Mouse (Mus musculus): Measurements from ENCODE around the gene Insm1.

Gene Insm1

GRCm38 (mm10) chr2:146224141-146224540 lies 2.4 kb downstream of the Insm1 start:
- in situ Hi-C loops (cut with MboI, MseI), result no loop called here

DNA sequence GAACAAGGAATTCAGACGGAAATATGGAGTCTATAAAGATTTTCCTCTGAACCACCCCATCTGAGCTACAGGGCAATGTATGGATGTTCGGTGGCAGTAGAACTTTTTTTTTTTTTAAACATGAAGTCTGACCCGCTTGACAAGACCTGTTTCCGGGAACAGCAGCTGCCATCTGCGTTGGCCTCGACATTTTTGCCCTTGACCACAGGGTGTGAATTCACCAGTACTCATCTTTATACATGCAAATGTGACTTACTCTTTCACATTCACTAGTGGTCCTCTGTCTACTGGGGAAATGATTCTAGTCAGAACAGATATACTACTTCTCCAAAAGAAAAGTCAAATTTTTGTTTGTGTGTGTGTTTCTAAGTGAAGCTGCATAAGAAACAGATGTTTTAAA lies 4.1 kb downstream of the Insm1 start:
- in situ Hi-C loops (cut with MboI, MseI), result no loop called here

DNA sequence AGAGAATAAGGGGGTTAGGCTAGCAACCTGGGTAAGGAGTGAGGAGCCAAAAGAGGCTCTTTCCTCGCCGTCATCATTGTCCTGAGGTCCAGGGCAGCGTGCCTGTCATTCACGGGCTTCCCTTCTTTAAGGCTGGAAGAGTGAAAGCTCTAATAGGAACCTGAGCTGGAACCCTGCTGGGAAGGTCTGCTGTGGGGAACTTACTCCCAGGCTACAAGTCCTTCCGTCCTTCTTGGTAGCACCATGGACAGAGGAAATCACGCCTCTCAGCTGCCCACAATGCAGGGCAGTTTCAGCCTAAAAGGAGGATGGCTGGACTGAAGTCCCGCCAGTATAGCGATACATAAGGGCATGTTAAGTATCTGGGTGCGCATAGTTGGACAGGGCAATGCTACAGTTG lies 4.8 kb downstream of the Insm1 start:
- in situ Hi-C loops (cut with MboI, MseI), result no loop called here

GRCm38 (mm10) chr2:146227646-146228045 lies 5.9 kb downstream of the Insm1 start:
- in situ Hi-C loops (cut with MboI, MseI), result no loop called here

- in situ Hi-C loops (cut with MboI, MseI), result no loop called here
Measured at GRCm38 (mm10) chr2:146228435-146228834, 6.7 kb downstream of the Insm1 start.

- in situ Hi-C loops (cut with MboI, MseI), result no loop called here
Measured at GRCm38 (mm10) chr2:146231485-146231884, 9.8 kb downstream of the Insm1 start.

DNA sequence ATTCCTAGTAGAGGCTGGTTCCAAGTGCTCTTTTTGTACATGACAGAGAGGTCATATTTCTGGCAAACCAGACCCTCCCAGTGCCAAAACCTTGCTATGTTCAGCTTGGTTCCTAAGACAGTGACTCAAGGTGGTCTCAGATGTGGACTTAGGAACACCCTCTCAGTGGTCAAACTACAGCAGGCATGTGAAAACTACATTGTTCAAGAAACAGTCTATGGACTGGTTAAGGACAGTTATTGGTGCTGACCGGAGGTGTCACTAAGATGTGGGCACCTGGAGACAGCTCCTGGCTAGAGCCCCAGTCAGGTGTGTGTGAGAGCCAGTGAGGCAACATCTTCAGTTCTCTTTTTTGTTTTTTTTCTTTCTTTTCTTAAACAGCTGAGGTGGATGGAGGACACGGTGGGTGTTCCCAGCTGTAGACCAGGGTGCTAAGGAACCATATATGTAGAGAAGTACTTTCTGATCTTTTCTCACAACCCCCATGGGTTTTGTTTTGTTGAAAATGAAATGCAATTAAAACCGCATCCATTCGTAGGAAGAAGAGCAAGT lies 17.6 kb downstream of the Insm1 start:
- in situ Hi-C loops (cut with MboI, MseI), result no loop called here

- in situ Hi-C loops (cut with MboI, MseI), result loop anchor here (10.0 kb wide), 1 partner anchor 1139 kb away; no protein-coding TSS in a partner anchor
Measured at GRCm38 (mm10) chr2:146244049-146244448, 22.3 kb downstream of the Insm1 start.

DNA sequence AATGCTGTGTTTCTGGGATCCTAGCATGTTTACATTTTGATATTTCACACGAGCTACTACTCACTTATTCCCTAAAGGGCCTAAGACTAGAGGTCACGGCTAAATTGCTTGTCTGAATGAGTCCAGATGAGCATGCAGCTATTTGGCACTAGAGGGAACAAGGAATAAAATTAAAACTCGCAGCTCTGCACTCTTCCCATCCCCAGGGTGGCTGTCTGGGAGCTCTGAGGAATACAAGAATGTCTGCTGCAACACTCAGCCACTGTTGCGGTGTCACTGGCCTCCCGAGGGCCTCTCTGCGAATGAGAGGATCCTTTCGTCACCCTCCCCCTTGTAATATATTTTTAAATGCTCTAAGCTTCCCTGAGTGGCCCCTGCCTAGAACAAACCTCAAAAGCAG lies 23.7 kb downstream of the Insm1 start:
- in situ Hi-C loops (cut with MboI, MseI), result loop anchor here (10.0 kb wide), 1 partner anchor 1141 kb away; no protein-coding TSS in a partner anchor

GRCm38 (mm10) chr2:146246409-146247075 lies 24.8 kb downstream of the Insm1 start:
- in situ Hi-C loops (cut with MboI, MseI), result loop anchor here (10.0 kb wide), 1 partner anchor 1142 kb away; no protein-coding TSS in a partner anchor

GRCm38 (mm10) chr2:146247576-146247975 lies 25.9 kb downstream of the Insm1 start:
- in situ Hi-C loops (cut with MboI, MseI), result loop anchor here (10.0 kb wide), 1 partner anchor 1143 kb away; no protein-coding TSS in a partner anchor

GRCm38 (mm10) chr2:146249033-146249432 lies 27.3 kb downstream of the Insm1 start:
- in situ Hi-C loops (cut with MboI, MseI), result loop anchor here (10.0 kb wide), 1 partner anchor 1144 kb away; no protein-coding TSS in a partner anchor

DNA sequence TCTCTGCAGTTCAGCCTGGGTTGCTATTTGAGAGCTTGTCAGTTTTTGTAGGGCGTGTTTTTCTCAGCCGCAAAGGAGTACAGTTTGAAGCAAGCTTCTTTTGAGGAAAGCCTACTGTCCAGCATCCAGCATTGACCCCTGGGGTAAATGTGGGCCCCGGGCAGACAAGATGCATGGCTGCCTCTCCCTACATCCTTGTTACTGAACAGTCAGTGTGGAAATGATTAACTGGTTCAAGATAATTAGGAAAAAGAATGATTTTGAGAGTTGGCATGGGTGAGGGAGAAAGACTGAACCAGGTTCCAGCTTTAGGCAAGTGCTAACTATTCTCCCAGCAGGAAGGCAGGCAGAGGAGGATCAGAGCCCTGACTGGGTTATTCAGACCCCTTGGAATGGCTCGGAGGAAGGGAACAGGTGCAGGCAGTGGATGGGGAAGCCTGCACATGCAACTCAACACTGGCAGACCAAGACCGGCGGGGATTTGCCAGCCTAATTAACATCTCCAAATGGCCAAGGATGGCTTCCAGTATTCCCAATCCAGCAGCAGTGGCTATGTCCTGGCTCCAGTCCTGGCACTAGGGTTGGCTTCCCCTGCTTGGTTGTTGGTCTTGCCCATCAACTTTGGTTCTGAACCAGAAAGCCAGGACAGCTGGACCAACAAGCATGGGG lies 28.6 kb downstream of the Insm1 start:
- in situ Hi-C loops (cut with MboI, MseI), result no loop called here

DNA sequence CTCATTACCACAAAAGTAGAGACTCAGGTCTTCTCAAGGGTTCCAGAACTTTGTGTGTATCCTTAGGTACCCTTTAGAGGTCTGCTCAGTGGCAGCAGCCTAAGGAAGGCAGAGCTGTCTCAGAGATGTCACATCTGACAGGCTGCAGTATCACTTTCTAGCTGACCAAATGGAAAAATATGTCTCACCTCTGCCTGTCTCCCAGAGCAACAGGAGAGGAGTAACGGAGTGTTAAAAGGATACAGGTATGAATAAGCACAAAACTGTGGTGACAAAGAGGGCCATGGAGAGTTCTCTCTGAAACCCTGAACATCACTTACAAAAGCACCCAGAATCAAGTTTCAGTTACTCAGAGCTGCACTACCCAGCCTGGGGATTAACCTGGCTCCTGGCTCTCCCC lies 32.7 kb downstream of the Insm1 start:
- in situ Hi-C loops (cut with MboI, MseI), result no loop called here

DNA sequence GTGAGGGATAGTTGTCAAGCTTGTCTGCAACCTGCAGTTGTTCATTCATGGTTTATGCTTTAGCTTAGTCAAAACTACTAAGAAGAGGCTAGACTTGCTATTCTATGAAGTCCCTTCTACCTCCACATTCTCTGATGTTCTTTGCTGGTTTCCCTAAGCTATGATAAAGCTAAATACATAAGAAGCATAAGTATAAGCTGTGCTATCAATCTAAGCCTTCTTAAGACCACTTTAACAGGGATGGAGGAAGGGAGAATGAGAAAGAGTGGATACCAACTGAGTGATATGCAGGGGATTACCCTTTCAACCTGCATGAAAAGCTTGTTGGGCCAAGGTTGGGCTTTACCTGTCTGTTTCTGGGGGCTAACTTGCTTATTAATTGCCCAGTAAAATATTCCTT lies 33.9 kb downstream of the Insm1 start:
- in situ Hi-C loops (cut with MboI, MseI), result no loop called here

GRCm38 (mm10) chr2:146256321-146256875 lies 34.7 kb downstream of the Insm1 start:
- in situ Hi-C loops (cut with MboI, MseI), result no loop called here

DNA sequence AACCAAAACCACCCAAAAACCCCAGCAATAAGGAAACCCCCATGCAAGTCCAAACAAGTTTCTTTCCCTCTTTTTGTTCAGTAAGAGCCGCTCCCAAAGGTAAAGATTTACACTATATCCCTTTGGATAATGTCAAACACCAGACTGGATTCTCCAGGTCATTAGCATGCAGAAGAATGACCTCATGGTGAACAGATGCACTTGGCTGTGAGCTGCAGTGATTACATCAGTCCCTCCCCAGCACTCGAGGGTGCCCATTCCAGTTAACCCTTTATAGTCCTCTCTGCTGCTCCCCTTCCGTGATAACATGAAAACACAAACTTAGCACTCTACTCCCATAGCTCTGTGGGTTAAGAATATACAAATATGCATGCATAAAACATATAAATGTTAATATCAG lies 35.3 kb downstream of the Insm1 start:
- in situ Hi-C loops (cut with MboI, MseI), result no loop called here

- in situ Hi-C loops (cut with MboI, MseI), result no loop called here
Measured at GRCm38 (mm10) chr2:146257609-146258008, 35.9 kb downstream of the Insm1 start.

GRCm38 (mm10) chr2:146258736-146259469 lies 37.2 kb downstream of the Insm1 start:
- in situ Hi-C loops (cut with MboI, MseI), result no loop called here

DNA sequence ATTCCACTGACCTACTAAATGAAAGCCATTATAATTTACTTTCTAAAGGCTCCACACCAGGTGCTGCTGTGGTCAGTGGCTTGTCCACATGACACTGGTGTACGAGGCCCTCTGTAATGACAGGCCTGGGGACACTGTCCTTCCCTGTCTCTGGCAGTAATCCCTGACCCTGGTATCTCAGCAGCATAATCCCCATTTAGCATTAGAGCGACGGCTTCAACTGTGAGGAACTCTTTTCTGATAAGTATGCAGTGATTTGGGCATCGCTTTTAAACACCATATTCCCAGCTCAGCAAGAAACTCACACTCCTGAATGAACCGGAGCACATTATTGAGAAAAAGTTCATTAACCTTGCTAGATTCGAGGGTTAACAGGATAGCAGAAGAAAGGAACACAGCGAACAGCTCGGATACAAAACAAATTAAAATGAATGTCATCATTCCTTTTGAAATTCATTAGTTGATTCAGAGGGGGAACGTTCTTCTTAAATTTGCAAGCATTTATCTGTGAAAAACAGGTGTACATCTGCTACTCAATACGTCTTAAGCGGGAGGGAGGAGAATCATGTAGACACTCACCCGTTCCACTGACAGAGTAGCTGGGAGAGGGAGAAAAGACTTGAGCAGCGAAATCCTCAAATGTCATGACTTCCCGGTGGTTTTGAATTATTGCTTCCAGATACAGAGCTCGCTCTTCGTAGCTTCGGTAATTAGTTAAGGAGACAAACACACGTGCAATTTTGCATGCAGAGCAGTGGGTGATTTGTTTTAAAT lies 38.3 kb downstream of the Insm1 start:
- in situ Hi-C loops (cut with MboI, MseI), result no loop called here

DNA sequence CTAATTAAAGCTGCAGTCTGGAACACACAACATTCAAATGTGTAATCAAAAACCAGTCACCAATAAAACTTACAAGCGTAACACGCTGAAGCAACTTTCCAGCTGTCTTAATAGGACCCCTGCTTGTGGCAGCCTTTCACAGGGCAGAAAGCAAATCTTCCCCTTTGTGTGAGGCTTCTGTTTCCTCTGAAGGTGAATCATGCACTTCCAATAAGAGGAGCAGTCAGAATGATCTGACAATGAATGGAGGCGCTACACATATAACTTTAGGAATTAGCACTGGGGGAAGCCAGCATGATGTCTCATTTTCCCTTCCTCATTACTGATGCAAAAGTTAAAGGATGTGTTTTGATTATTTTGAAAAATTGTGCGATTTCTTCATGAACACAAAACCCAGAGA lies 39.4 kb downstream of the Insm1 start:
- in situ Hi-C loops (cut with MboI, MseI), result no loop called here

All from regulatory T cell (primary cell).